Mouse (Mus musculus): ENCODE data around the gene Ankk1.

GRCm38 (mm10) chr9:49410621-49411020, 16.2 kb downstream of the Ankk1 start:
- TF ChIP-seq CTCF (IDR thresholded peaks at IDR 0.05; ENCODE audit: extremely low read depth, insufficient read depth, low read length) (no peak), POLR2A (IDR thresholded peaks at IDR 0.05; ENCODE audit: extremely low read depth, insufficient read depth, low read length) (no peak)
